Mouse (Mus musculus) brain, embryonic 14.5 days (tissue): ENCODE data around the gene Cdhr2. TPM values are rescaled to one million over a fixed set of nuclear protein-coding genes. Genes with fewer than 3 reads are reported as not detected.

Experiments
- DNase-seq: peaks from one replicate; pipeline ENCODE4 v3.0.0-alpha.2; 2011; ENCODE audit warnings: low read depth
- CTCF ChIP-seq: fragments of 200-500 bp; IDR thresholded peaks from 2 replicates; pipeline ENCODE4 v1.5.1; 2012; ENCODE audit warnings: inconsistent platforms, mild to moderate bottlenecking, moderate library complexity, borderline replicate concordance; ENCODE audit not compliant: insufficient read depth, insufficient read length; ENCODE audit errors: extremely low read depth
- POLR2A ChIP-seq: fragments of 200-500 bp; IDR thresholded peaks from 2 replicates; pipeline ENCODE4 v1.6.1; 2012; ENCODE audit warnings: mild to moderate bottlenecking, inconsistent platforms, borderline replicate concordance; ENCODE audit not compliant: poor library complexity, insufficient read depth, insufficient read length, severe bottlenecking; ENCODE audit errors: extremely low read depth
- polyA plus RNA-seq: library from polyadenylated mRNA; depleted of rRNA; stranded (reverse); fragments of >200 nt; gene quantifications from 2 replicates; pipeline ENCODE4 v1.2.3, GENCODE M21; 2012

Gene Cdhr2
- polyA plus RNA-seq, 1 experiment, result 0.05 TPM

DNA sequence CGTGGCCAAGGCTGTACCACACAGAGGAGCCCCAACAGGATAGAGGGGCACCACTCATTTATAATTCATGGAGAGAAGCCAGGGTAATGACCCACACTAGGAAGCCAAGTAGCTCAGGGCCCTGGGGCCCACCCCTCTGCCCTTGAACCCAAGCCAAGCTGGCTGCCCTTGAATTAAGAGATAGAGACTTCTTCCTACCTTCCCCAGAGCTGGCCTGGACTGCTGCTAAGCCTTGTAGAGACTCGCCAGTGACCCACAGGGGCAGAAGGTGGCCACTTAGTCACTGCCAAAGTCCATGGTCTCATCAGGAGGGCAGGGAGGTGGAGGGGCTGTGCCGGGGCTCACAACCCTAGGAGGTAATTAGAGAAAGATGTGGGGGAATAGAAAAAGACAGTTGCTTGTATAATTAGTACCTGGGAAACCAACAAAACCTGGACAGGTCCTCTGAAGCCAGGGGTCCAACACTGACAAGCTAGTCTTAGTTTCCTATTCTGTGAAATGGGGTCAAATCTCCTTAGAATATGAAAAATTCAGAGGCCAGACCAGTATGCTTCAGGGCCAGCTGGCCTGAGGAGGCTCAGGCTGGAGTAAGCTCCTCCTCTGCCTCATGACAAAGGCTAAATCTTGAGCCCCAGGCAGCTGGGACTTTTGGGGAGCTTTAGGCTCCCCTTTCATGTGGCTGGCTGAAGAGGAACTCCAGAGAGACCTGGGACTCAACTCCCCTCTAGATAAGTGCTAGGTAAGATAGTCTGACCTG lies 16.9 kb upstream of the Cdhr2 start:
- no peak for TF ChIP-seq POLR2A
- TF ChIP-seq CTCF, result no peak
- no peak for DNase-seq

DNA sequence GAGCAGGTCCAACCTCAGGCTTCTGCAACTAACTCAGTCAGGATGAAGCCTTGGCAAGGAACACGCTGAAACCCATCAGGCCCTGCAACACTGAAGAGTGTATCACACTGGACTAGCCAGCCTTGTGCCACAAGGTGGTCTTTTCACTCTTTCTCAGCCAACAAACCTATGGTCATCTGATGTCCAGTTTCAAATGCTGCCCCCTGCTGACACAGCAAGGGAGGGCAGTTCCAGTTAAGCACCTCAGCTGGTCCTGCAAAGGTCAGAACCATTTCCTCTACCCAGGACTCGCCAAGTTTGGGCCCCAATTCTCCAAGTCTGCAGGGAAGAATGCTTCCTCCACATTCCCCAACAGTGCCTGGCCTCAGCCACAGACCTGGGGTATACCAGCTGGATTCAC lies 16.1 kb upstream of the Cdhr2 start:
- peak; percentile 28 for DNase-seq
- TF ChIP-seq POLR2A, result no peak
- peak; percentile 58; the same call in 1 of the 2 replicates for TF ChIP-seq CTCF

DNA sequence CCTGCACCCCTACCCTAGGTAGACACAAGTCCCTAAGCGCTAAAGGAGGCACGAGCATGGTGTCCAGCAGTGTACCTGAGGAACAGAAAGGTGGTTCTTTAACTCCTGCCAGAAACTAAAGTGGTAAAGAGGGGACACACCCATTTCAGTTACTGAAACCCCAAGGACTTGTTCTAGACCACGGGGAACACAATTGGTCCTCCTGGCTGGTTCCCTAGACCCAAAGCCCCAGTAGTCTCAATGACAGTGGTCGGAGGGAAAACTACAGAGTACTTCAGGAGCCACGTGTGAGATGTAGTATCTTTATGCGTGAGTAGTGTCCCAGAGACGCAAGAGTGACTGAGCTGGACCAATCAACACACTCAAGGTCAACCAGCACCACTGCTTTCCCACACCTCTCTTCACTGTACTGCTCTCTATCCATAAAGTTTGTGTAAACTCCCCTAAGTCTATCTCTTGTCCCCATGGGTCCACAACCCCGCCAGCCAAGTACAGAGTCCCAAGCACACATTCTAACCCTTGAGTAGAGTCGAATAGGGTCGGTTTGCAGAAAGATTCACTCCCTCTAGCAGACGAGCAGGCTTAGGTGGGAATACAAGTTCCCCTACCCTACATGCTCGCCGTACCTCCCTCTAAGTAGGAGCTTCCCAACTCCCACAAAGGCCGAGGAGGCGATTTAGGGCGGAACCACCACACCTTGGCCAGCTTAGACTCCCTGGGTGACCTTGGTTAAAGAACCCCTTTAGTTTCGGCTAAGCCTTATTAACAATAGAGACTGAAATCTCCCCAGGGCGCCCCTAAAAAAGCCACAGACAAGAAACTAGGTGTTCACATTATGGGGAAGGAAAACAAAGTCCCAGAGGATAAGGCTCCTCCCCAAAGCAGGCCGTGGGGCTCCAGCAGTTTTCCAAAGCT lies 14.9 kb upstream of the Cdhr2 start:
- TF ChIP-seq CTCF, result no peak
- no peak for TF ChIP-seq POLR2A
- DNase-seq, result peak; percentile 24

DNA sequence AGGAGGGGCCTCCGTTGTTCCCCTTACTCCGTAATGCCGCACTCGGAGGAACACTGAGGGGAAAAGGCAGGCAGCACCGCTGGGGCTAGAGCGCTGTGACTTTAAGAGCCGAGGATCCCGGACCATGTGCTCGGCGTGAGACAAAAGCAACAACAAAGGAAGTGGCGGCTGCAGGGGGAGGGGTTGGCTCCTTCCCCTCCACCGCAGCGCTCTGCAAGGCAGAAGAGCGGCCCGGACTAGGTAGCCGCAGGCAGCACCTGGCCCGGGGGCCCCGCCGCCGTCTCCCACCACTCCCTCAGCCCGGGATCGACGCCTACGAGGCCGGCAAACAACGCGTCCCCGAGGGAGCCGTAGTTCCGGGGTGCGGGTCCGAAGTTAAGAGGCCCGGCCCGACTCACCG lies 14.2 kb upstream of the Cdhr2 start:
- TF ChIP-seq CTCF, result no peak
- TF ChIP-seq POLR2A, result no peak; the same call in 1 of the 2 replicates
- DNase-seq, result peak; percentile 94

DNA sequence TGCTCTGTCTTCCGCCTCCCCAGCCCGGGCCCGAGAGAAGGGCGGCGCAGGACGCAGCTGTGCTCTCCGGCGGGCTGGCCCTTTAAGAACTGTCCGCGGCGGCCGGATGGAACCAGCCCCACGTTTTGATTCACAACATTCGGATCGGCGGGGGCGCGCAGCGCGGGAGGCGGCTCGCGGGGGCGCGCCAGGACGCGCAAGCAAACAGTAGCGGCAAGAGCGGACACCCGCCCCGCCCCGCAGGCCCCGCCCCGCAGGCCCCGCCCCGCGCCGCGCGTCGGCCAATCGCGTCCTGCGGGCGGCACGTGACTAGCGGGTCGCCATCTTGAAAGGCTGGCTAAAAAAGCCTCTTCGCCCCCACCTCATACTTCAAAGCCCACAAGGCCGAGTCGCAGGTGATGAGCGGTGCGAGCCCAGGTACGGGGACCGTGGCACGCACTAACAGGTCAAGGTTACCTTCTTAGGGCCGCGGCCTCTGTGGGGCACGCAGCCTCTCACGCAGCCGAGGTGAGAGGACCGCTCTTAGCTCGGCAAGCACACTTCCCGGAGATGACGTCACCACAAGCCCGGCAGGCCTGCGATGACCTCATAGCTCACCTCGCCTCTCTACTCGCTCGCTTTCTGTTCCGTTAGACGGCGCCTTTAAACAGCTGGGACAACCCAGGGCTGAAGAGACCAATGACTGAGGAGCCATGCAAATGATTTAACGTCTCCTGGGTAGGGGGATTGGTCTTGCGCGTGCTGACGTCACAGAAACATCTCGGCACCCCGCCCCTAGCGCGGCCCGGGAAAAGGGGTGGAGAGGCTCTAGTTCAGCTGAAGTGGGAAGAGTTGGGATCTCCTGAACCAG lies 13.5 kb upstream of the Cdhr2 start:
- TF ChIP-seq POLR2A (peak; percentile 54), CTCF (no peak)
- DNase-seq, result peak; percentile 98

DNA sequence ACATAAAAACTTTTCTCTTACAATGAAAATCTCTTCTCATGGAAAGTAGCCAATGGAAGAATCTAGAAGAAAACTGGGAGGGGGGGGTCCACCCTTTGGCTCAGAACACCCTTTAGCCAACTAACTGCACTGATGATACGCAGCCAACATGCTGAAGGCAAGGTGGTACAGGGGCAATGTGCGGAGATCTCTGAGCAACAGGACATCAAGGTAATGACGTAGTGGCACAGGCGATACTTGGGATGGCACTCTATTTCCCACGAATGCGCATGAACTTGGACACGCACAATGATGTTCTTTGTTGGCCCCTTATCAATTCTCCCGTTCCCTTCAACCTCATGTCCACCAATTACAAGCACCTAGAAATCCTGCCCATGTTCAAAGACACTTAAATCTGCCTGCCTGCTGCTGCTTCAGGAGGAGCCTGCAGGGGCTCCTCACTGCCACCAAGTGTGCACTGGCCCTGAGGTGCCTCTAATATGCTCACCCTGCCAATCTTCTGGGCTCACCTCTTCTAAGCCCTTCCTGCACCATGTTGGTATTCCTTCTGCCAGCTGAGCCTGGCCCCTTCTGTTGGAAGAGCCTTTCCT lies 11.0 kb upstream of the Cdhr2 start:
- no peak for DNase-seq
- TF ChIP-seq POLR2A (no peak), CTCF (no peak)

DNA sequence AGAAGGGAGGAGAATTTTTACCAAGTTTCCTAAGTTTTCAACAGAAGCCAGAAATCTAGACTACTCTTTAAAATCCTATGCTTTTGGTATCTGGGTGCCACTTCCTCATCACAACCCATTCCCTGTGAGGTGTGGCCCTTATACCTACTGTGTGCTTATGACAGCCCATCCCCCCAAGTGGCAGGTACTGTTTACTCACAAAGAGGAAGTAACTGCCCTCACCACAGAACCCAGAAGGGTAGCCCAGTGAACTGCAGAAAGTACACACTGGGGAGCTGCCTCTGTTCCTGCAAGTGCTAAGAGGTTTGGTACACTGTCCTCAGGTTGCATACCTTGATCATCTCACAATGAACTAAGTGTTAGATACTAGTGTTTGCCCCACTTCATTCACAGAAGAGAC lies 9.5 kb upstream of the Cdhr2 start:
- TF ChIP-seq CTCF (no peak), POLR2A (no peak)
- DNase-seq, result no peak

DNA sequence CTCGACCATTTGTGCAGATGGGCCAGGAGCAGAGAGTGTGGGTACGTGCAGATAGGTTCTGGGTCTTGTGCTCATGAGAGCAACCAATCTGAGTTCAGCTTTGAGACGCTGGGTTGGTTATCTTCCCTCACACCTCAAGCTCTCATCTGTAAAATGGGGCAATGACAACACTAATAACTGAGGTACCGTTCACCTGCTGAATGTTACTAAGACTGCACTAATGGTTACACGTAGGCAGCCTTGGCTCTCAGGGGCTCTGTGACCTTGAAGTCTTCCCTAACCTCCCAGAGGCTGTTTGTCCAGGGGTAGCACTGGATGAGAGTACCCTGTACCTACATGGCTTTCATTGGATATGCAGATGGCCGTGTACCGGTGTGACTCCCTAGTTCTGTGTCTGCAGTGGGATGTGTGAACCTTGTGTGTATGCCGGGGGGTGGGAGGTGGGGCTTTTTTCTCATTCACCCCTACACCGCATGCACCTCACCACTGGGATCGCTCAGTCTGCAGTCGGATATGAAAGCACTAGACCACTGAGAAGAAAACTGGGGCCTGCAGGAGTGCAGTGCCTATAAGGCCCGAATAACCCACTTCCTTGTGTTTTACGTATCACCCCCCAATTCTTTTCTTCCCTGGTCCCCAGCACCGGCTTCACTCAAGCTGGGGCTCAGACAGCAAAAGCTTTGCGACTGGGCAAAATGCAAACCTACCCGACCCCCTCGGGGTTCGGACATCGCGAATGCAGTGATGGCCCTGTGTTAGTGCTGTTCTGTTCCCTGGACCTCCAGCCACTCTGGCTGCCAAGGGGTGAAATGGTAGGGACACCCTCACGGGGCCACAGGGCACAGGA lies 8.3 kb upstream of the Cdhr2 start:
- TF ChIP-seq CTCF, result no peak
- no peak for TF ChIP-seq POLR2A
- no peak for DNase-seq

DNA sequence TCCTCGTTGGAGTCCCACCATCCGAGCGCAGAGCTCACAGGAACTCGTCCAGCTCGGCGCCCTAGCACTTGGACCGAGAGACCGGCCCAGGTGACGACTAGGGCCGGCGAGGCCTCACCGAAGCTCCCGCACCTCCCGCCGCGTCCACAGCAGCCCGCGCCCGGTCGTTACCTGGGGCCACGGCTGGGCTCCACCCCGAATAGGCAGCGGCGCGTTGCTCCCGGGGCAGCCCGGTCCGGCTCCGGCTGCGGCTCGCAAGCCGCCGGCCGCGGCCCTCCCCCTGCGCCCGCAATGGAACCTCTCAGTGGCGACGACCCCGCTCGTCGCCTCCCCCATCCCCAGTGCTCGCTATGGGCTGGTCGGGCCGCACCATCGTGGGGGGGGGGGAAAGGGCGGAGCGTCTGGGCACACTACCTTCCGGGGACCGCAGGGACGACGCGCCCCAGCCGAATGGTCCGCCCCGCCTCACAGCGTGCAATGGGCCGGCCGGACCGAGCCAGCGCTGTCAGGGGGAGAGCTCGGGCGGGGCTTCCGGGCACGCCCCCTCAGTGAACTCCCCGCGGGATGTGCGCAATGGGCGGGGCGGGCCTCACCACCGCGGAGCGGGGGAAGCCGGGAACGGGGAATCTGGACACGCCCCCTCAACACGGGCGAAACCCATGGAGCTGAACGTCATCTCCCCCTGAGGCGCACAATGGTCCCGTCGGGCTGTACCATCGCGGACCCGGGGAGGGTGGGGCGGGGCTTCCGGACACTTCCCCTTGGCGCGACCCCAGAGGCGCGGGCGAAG lies 7.5 kb upstream of the Cdhr2 start, which contains the start of gene Rnf44:
Rnf44 (minus strand) TSS at position 350 of the 790 bp plus-strand sequence.
- peak; percentile 94 for TF ChIP-seq POLR2A
- no peak for TF ChIP-seq CTCF
- DNase-seq, result peak; percentile 100

DNA sequence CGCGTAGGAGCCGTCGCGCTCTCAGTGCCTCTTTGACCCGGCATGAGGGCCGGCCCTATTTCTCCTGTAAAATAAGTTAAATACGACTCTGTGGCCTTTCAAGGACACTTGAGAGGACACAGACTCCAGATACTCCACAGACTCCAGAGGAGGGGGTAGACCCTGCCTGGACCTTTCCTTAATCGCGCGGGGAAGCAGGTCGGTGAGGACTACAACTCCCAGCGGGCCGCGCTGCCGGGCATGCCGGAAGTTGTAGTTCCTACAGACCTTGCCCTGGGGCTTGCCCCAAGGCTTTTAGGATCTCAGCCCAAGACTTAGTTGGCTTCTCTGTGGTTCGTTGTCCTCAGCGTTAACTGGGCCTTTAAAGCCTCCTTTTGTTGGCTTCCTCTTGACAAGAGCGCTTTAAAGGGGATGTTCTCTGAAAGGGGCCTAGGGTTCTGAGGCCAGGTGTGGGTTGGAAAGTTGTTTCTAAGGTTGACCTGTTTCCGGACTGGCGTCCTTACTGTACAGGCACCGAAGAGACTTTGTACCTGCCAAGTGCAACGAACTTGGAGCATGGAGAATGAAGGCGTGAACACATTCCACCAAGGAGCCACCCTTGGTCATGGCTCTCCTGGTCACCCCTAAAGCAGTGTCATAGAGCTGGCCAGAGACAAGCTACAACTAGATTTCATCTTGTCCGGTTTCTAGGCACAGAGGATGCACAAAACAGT lies 6.8 kb upstream of the Cdhr2 start:
- DNase-seq, result no peak
- TF ChIP-seq POLR2A (peak; percentile 76; the same call in 1 of the 2 replicates), CTCF (no peak)
